Mouse (Mus musculus) urinary bladder, adult 18-20 months (tissue): ENCODE data around the gene Sfi1.
A peak's percentile ranks its signal among the peaks of the same experiment; 100 is the strongest.
"Not testable (repeated sequence)": the region's sequence is repeated elsewhere in the genome, so short reads cannot be mapped to it uniquely, and the experiment has no call there.

Source experiments
- DNase-seq, 2 experiments: peaks; one replicate each; pipeline ENCODE4 v3.0.0; 2022; ENCODE audit warnings: low spot score in 2 of 2, mixed read lengths in 2 of 2

The Sfi1 gene

DNA sequence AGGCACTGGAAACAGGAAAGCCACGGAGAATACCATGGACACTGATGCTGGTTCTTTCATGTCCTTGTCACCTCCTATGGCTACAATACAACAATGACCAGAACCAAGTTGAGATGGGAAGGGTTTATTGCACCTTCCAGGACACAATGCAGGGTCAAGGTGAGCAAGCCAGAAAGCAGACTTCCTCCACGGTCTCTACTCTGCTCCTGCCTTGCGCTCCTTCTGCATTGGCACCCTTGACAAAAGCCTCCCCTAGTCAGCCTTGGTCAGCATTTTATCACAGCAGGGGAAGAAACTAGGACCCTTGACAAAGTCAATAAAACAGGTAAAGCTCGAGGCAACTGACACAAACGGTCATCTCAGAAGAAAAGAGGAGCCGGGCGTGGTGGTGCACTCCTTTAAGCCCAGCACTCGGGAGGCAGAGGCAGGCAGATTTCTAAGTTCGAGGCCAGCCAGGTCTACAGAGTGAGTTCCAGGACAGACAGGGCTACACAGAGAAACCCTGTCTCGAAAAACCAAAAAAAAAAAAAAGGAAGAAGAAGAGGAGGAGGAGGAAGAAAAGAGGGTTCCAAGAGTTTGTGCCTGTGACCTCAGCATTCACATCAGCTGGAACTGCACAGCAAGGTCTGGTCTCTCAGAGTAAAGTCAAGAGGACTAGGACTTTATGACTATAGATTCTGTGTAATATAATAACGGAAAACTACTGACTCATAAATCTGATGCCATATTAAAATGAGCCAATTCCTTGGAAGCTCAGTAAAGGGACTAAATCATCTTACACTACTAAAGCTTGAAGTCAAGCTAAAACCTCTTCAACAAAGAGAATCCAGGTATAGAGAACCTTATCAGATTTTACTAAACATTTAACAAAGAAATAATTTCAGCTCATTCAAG, 19.6 kb downstream of the Sfi1 start:
- DNase-seq: peak; percentile 78 to 83

DNA sequence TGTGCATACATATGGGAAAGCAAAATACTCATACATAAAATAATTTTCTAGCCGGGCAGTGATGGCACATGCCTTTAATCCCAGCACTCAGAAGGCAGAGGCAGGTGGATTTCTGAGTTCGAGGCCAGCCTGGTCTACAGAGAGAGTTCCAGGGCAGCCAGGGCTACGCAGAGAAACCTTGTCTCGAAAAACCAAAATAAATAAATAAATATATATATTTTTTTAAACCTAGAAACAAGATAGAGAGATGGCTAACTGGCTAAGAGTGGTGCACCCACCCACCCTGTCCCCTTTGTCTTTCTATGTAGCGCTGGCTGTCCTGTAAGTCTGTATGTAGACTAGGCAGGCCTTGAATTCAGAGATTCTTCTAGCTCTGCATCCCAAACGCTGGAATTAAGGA, 20.7 kb downstream of the Sfi1 start:
- DNase-seq: not testable (repeated sequence)

DNA sequence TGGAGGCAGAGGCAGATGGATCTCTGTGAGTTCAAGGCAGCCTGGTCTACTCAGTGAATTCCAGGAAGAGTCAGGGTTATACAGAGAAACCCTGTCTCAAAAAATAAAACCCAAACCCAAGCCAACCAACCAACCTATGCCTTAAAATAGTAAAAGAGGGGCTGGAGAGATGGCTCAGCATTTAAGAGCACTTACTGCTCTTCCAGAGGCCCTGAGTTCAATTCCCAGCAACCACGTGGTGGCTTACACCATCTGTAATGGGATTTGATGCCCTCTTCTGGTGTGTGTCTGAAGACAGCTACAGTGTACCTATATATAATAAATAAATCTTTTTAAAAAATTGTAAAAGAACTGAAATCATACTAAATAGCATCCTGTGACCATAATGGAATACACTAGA, 21.3 kb downstream of the Sfi1 start:
- DNase-seq: peak in 1 of 2 experiments; percentile 48

DNA sequence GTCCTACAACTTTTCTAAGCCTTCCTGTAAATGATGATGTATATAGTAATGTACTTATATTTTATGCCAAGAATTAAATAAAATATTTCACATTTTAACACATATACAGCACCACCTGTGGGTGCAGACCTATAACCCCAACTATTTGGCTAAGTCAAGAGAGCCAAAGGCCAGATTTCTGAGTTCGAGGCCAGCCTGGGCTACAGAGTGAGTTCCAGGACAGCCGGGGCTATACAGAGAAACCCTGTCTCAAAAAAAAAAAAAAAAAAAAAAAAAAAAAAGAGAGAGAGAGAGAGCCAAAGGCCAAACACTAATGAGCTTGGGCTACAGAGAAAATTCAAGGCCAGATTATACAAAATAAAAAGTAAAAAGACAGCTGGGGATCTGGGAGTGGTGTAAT, 24.2 kb downstream of the Sfi1 start:
- peak in 1 of 2 experiments; percentile 50 for DNase-seq

DNA sequence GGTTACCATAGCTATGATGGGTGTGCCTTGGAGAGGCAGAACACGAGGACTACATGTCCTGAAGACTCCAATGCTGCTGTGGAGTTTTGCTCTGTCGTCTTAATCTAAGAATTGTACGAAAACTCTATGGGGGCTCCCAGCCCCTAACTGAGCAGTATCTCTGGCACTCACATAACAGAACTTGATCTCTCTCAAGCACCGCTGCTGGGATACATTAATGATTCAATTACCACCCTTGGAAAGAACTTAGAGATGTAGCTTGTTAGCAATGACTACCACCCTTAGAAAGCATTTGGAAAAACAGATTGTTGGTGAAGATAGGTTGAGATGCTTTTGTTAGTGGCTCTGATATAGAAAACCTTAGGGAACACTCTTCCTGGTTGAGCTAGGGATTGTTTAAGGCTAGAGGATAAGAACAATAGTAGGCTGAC, 25.7 kb downstream of the Sfi1 start:
- peak; percentile 69 to 76 for DNase-seq

DNA sequence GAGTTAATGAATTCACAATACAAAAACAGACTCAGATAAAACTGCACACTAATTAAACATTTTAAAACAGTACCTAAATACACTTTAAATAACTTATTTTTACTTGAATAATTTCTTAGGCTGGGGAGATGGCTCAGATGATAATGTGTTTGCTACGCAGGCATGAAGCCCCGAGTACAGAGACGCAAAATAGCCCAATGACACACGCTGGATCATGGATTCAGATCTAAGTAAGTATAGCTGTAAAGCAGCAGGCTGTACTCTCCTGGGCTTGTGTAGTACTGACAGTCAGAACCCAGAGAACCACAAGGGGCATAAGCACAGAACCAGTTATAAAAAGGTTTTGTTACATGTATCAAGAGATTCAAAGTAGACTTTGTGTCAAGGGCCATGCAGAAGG, 26.1 kb downstream of the Sfi1 start:
- DNase-seq: not testable (repeated sequence)

DNA sequence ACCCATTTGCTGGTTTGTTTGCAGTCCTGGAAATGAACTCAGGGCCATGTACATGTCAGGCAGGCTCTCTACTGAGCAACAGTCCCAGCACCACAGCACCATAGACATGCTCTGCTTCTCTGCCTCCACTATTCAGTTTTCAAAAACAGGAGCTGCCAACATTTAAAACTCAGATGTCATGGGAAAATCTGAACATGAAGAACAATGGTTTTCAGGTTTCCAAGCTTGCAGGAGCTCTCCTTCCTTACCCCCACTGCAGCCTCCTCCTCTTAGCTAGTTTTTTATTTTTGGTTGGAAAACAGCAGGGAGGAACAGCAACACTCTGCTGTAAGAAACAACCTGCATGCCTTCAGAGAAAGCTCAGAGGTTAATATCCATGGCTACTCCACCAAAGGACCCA, 26.9 kb downstream of the Sfi1 start:
- DNase-seq: not testable (repeated sequence)

DNA sequence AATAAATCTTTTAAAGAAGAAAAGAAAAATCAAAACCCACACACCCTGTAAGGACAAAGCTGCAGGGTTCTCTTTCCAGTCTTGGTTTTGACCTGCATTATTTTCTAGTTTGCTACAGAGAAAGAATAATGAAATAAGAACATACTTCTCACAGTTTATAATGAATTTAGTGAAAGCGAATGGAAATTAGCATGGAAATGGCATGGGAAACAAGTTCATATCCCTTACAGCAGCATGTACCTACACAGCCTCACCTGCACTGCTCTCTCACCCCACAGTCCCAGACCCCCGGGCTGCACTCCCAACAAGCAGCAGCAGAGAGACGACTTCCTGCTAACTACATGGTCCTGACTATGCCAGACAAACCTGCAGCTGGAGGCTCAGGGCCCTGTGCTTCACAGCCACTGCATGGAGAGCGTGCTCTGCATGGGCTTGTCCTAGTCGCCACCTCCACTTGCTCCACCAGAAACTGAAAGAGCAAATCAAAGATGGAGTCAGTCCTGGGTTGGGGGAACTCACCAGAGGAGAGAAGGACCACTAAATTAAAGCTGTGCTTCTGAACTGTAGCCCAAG, 28.0 kb downstream of the Sfi1 start:
- not testable (repeated sequence) for DNase-seq

DNA sequence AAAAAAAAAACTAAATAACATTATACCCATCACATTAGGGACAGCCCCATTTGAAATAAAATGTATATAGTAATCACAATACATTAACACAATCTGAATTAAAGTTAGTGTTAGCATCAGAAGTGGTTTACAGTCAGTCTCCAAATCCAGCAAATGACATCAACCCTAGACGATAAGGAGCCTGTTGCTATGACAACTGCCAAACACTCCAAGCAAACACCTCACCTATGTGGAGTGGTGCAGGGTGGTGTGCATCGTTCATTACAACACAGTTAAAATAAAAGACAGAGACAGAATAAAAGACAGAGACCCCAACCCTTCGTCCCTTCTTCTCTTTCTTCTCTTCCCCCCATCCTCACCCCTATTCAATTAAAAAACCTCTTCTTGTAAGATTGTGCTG, 29.6 kb downstream of the Sfi1 start:
- DNase-seq: not testable (repeated sequence)

DNA sequence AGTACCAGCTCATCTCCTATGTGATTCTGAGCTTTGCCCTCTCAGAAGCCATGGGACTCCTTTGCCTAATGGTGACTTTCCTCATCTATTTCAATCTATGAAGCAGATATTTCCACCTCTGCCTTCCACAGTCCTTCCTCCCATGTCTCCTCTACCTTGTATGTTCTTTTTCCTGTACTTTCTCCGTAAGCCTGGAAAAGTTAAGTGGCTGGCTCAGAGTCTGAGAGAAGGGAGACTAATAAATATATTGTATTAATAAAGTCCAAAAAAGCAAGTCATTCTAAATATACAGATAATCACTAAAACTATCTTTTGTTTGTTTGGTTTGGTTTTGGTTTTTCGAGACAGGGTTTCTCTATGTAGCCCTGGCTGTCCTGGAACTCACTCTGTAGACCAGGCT, 30.1 kb downstream of the Sfi1 start:
- DNase-seq: not testable (repeated sequence)

DNA sequence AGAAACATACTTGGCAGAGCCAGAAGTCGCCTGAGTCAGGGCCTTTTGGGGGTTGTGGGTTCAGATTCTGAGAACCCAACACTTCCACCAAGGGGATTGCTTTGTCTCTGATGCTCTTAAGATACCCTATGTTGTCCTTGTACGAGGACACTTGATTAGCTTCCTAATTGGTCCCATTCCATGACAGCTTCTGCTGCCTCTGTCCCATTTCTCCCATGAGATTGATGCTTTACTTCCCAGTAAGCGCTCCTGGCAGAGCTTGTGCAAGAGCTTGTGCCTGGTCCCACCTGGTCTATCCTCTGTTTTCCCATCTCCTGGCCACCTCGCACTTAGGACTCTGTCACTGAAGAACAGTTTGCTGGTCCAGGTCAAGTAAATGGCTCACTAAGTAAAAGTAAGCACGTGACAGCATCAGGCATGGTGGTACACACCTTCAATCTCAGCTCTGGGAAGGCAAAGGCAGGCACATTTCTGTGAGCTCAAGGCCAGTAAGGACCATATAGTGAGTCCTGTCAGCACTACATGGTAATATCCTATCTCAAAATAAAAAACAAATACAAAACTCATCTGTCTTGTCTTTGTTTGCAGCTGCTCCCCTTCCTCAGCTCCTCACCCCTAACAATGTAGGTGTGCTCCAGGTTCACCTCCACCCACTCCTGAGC, 30.9 kb downstream of the Sfi1 start:
- peak; percentile 79 to 83 for DNase-seq

DNA sequence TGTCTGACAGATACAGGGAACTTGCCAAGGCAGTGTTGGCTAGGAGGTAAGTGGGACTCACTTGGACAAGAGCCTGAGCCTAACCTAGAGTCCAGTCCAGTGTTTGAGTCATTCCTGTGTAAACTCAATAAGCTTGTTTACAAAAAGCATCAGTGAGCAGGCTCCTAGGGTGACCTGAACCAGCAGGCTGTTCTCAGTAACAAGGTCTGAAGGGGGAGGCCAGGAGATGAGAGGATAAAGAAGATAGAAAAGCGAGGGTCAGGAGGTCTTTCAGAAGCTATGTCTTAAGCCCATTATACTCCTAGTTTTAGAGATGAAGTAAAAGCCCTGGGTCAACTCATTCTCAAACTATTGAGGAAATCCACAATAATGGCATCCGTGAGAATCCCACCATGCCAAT, 31.9 kb downstream of the Sfi1 start:
- DNase-seq: peak; percentile 80 to 82

DNA sequence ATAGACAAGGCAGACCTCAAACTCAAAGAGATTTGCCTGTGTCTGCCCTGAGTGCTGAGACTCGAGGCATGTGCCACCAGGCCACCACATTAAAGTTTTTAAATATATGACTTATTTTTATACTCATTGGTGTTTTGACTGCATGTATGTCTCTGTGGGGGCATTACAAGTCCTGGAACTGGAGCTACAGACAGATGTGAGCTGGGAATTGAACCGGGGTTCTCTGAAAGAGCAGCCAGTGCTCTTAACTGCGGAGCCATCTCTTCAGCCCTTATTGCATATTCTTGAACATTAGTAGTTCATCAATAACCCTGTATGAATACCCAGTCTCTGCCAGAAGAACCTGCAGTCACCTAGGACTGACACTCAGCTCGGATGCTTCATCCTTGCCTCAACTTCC, 34.5 kb downstream of the Sfi1 start:
- DNase-seq: not testable (repeated sequence)

DNA sequence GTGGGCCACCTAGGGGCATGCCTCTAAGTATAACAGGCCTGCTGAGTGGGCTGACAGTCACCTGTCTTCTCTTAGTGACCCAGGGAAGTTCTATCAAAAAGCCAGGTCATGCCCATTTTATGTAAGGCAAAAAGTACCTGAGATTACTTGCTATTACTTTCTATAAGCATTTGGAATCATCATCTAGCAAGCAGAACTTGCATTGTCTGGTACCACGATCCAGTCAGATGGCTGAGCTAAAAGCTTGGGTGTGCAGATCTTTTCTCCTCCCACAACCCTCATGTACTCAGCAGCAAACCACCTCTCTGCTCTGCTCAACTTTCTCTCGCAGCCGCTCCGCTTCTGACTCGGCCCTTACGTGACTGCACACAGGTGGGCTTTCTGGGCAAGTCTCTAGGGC, 35.3 kb downstream of the Sfi1 start:
- DNase-seq: peak; percentile 45 to 46

DNA sequence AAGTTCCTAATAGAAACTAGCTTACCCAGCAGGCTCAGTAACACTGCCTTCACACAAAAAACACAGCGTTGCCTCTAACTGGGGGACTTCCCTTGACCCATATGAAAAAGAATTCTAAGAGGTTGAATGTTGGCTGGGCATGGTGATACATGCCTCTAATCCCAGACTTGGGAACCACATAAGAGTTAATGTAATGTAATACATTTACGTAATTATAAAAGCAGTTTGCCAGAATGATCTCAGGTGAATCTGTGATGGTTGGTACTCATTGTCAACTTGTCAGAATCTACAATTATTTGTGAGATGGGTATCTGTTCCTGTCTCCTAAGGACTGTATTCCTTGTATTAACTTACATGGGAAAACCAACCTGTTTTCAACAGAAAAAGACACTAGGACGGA, 36.3 kb downstream of the Sfi1 start:
- DNase-seq: not testable (repeated sequence)

DNA sequence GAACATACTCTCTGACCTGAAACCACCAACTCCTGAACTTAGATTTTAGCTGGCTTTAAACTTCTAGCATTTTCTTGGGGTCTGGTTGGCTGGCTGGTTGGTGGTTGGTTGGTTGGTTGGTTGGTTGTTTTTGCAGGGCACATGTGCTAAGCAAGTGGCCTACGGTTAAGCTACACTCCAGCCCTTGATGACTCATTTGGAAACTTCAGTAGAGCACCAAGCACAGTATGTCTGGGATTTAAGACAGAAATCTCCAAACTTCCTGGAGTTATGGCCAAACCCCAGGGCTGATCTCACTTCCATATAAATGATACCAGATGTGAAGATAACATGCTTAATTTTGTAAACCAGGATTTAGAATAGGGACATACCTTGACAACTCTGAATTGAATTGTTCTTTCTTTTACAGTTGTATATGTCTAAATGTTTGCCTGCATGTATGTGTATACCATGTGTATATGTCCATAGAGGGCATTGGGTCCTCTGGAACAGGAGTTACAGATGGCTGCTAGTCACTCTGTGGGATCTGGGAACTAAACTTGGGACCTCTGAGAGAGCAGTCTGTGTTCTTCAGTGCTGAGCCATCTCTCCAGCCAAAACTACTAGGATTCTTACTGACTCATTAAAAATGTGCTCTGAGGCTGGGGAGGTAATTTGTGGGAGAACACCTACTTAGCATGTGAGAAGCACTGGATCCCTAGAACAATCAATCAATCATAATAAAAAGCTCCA, 39.4 kb downstream of the Sfi1 start:
- peak; percentile 79 to 82 for DNase-seq

DNA sequence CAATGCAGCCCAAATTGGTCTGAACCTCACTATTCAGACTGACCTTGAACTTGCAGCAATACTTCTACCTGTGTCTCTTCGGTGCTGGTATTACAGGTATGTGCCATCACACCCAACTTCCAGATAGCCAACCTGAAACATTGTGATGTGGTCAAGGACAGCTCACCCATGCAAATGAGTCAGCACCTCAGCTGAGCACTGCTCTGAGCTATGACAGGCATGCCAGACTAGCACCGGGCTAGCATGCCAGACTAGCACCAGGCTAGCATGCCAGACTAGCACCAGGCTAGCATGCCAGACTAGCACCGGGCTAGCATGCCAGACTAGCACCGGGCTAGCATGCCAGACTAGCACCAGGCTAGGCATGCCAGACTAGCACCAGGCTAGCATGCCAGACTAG, 41.9 kb downstream of the Sfi1 start:
- DNase-seq: peak in 1 of 2 experiments; percentile 37

DNA sequence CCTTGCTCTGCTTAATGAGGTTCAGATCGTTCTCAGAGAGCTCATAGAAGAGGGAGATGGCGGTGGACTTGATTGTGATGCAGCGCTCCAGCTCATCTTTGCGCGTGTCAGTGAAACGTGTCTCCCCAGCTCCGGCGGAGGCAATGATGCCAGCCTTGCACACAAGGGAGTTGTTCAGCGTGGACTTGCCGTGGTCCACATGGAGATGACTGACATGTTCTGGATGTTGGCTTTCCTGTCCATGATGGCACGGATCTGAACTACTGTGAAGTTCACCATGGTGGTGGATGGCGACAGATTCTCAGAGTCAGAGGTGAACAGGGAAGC, 42.6 kb downstream of the Sfi1 start:
- not testable (repeated sequence) for DNase-seq

DNA sequence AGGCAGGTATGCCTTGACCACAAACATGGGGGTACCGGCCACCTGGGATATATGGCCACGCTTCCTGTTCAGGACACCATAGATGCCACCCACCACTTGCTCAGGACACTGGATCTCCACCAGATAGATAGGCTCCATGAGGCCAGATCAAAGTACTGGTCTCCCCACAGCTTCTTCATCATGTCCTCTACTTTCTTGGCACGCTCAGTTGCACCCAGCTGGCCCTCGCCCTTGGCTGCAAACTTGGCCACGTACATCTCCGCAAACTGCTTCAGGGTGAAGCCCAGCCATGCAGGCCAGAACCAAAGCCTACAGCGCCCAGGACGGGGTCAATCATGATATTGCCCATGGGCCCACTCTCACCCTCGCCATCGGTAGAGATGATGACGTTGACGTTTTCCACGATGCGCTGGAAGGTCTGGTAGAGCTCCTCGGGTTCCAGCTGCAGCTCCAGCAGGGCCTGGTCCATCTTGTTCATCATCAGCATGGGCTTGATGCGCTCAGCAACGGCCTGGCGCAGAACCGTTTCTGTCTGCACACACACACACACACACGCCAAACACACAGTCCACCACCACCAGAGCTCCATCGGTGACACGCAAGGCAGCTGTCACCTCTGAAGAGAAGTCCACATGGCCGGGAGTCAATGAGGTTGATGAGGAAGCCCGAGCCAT, 43.1 kb downstream of the Sfi1 start:
- peak in 1 of 2 experiments; percentile 53 for DNase-seq

DNA sequence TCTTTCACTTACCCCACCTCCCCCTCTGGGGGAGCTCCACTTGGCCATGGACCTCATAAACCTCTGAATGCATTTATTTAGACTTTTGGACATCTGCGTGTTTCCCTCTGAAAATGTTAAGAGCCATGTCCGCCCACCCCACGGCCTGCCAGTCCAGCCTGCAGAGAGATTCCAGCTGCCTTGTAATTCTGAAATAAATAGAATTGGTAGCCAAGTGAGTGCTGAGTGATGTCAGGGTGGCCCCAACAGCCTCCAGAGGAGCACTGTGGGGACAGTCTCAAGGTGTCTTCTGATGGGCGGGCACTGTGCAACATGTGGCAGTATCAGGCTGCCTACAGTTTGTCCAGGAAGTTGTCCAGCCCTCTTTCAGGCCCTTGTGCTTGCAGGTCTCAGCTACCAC, 43.8 kb downstream of the Sfi1 start:
- DNase-seq: not testable (repeated sequence)

DNA sequence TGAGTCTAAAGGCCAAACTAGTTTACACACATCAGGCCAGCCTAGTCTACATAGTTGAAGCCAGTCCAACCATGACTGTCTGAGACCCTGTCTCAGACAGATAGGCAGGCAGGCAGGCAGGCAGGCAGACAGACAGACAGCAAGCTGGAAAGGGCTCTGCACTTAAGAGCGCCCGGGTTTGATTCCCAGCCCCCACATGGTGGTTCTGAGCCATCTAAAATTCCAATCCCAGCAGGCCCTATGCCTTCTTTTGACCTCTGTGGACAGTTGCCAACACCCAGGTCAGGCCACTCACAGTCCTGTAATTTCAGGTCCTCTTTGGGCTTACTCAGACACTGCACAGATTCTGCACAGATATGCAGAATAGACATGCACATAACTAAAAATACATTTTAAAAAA, 46.5 kb downstream of the Sfi1 start:
- not testable (repeated sequence) for DNase-seq
